Mouse (Mus musculus) erythroblast, embryonic 14.5 days (primary cell): ENCODE measurements around the gene Rasa3.

Experiments
- GATA1 ChIP-seq: IDR thresholded peaks from 2 replicates; pipeline ENCODE4 v1.6.1; 2012; ENCODE audit warnings: low read length, inconsistent platforms, mixed read lengths
- TAL1 ChIP-seq: IDR thresholded peaks from 3 replicates; pipeline ENCODE4 v1.6.1; 2012; ENCODE audit warnings: low read length, inconsistent platforms, mixed read lengths

GRCm38 (mm10) chr8:13600716-13601115 is 76.7 kb downstream of the Rasa3 start:
- no peak for TF ChIP-seq GATA1
- TF ChIP-seq TAL1: no peak
